Comparison of ENCODE assay signal across 8 mouse cellular contexts in genomic region chr5:37240550-37240949, GRCm38 (mm10). TPM values are rescaled to one million over a fixed set of nuclear protein-coding genes. Genes with fewer than 3 reads are reported as not detected.
DNase-seq lines count a peak whose midpoint lies in the region; ATAC-seq and TF ChIP-seq lines count a peak whose summit lies in the region.
"Had no signal": no experiment of that assay in that cellular context is flagged by ENCODE, and none has a peak within 500 bp of the region (broad histone marks: within the 10 kb centered on the region; RNA-seq: fewer than 3 reads in every experiment).

No protein-coding gene starts in this region.

- H3K9ac ChIP-seq in intestine, embryonic 14.5 days (ENCODE audit: low read length) = no peak overlapping the region
- H3K9ac ChIP-seq in intestine, embryonic 16.5 days (ENCODE audit: low read depth, low read length) = no peak overlapping the region
- no peak overlapping the region for H3K9ac ChIP-seq in ES-E14 (ENCODE audit: insufficient read depth, low read depth, low read length, poor library complexity, severe bottlenecking)
- no peak overlapping the region for H3K9ac ChIP-seq in liver, embryonic 11.5 days (ENCODE audit: low read depth, low read length)
- H3K9ac ChIP-seq: lung, embryonic 15.5 days had no signal

- DNase-seq in intestine, embryonic 14.5 days (ENCODE audit: low spot score) = peak; percentile 90
- no peak for DNase-seq in ES-E14 (ENCODE audit: low read depth, low spot score)
- peak; percentile 39 to 53 for DNase-seq in adrenal gland, postnatal 36 days
- DNase-seq in liver, embryonic 11.5 days (ENCODE audit: low spot score) = peak; percentile 50
- no peak for DNase-seq in c-Kit-positive CD71-positive TER-119-positive erythroid progenitor cells, embryonic 14.5 days (ENCODE audit: low spot score)
- no peak for DNase-seq in thymus, adult 2 months

- TF ChIP-seq CTCF in thymus, adult 2 months (IDR thresholded peaks at IDR 0.05; ENCODE audit: borderline replicate concordance, control insufficient read depth, extremely low read depth, insufficient read depth, low read length, poor library complexity) = no peak

- in situ Hi-C loops in ES-E14 (cut with MboI; ENCODE audit: low sequenced_read_pairs in 2 of 2, unreplicated experiment in 2 of 2) = loop anchor here in 1 of 2 experiments (10.0 kb wide), 1 partner anchor 584 kb away; the partner anchor contains the start of gene Msx1

- no peak overlapping the region for H3K4me3 ChIP-seq in intestine, embryonic 14.5 days (ENCODE audit: low read depth, low read length)
- no peak overlapping the region for H3K4me3 ChIP-seq in intestine, embryonic 16.5 days (ENCODE audit: low read length)
- H3K4me3 ChIP-seq in ES-E14 (ENCODE audit: insufficient read depth in 1 of 2, low read depth in 1 of 2, low read length in 2 of 2, poor library complexity in 1 of 2, severe bottlenecking in 1 of 2) = no peak overlapping the region
- no peak overlapping the region for H3K4me3 ChIP-seq in liver, embryonic 11.5 days (ENCODE audit: low read depth, low read length)
- no peak overlapping the region for H3K4me3 ChIP-seq in thymus, adult 2 months (ENCODE audit: control insufficient read depth, insufficient read depth, low read length)
- H3K4me3 ChIP-seq: lung, embryonic 15.5 days had no signal

- ATAC-seq in intestine, embryonic 14.5 days (replicated peaks; ENCODE audit: low FRiP score, low TSS enrichment, low read depth) = no peak
- no peak for ATAC-seq in intestine, embryonic 16.5 days
- ATAC-seq in liver, embryonic 11.5 days (replicated peaks; ENCODE audit: low FRiP score) = no peak

- H3K4me1 ChIP-seq in intestine, embryonic 14.5 days (replicated peaks; ENCODE audit: control insufficient read depth, insufficient read depth, low read length) = peaks cover 9% of the 10 kb centered on the region
- peaks cover 7% of the 10 kb centered on the region for H3K4me1 ChIP-seq in intestine, embryonic 16.5 days (ENCODE audit: control insufficient read depth, insufficient read depth, low read length)
- H3K4me1 ChIP-seq in ES-E14 (ENCODE audit: control insufficient read depth in 2 of 2, insufficient read depth in 2 of 2, low read length in 2 of 2, poor library complexity in 1 of 2) = peaks cover 7 to 13% of the 10 kb centered on the region in 2 experiments; a peak in 3 of 4 replicates
- peaks cover 5% of the 10 kb centered on the region; the same call in 1 of the 2 replicates for H3K4me1 ChIP-seq in liver, embryonic 11.5 days (replicated peaks; ENCODE audit: control insufficient read depth, insufficient read depth, low read length)
- H3K4me1 ChIP-seq in thymus, adult 2 months (replicated peaks; ENCODE audit: control insufficient read depth, insufficient read depth, low read length) = no peaks in the 10 kb centered on the region

- no peak overlapping the region for H3K27ac ChIP-seq in intestine, embryonic 14.5 days (ENCODE audit: low read depth)
- H3K27ac ChIP-seq in intestine, embryonic 16.5 days (ENCODE audit: low read length) = no peak overlapping the region
- no peak overlapping the region for H3K27ac ChIP-seq in ES-E14 (ENCODE audit: insufficient read depth, low read depth, low read length, poor library complexity, severe bottlenecking)
- no peak overlapping the region for H3K27ac ChIP-seq in liver, embryonic 11.5 days (ENCODE audit: low read depth, low read length)
- no peak overlapping the region for H3K27ac ChIP-seq in thymus, adult 2 months (ENCODE audit: control insufficient read depth, insufficient read depth, low read length)
- H3K27ac ChIP-seq: lung, embryonic 15.5 days had no signal

- TF ChIP-seq POLR2A in thymus, adult 2 months (IDR thresholded peaks at IDR 0.05; ENCODE audit: control insufficient read depth, extremely low read depth, insufficient read depth, low read length, poor library complexity) = no peak

- H3K36me3 ChIP-seq in intestine, embryonic 14.5 days (ENCODE audit: control insufficient read depth, insufficient read depth, low read length) = no peaks in the 10 kb centered on the region
- no peaks in the 10 kb centered on the region for H3K36me3 ChIP-seq in intestine, embryonic 16.5 days (ENCODE audit: control insufficient read depth, insufficient read depth, low read length)
- H3K36me3 ChIP-seq in ES-E14 (ENCODE audit: control insufficient read depth, insufficient read depth, low read length, poor library complexity, severe bottlenecking) = no peaks in the 10 kb centered on the region
- no peaks in the 10 kb centered on the region for H3K36me3 ChIP-seq in liver, embryonic 11.5 days (ENCODE audit: control insufficient read depth, insufficient read depth, low read length)
- no peaks in the 10 kb centered on the region for H3K36me3 ChIP-seq in thymus, adult 2 months (ENCODE audit: control insufficient read depth, insufficient read depth, low read length)
- H3K36me3 ChIP-seq: lung, embryonic 15.5 days had no signal

- peaks cover 57% of the 10 kb centered on the region for H3K27me3 ChIP-seq in intestine, embryonic 14.5 days (replicated peaks; ENCODE audit: control insufficient read depth, insufficient read depth, low read length)
- peaks cover 60% of the 10 kb centered on the region for H3K27me3 ChIP-seq in intestine, embryonic 16.5 days (replicated peaks; ENCODE audit: control insufficient read depth, insufficient read depth, low read length)
- H3K27me3 ChIP-seq in liver, embryonic 11.5 days (replicated peaks; ENCODE audit: control insufficient read depth, insufficient read depth, low read length) = peaks cover 62% of the 10 kb centered on the region
- H3K27me3 ChIP-seq in thymus, adult 2 months (ENCODE audit: control insufficient read depth, insufficient read depth, low read length) = peaks cover 6% of the 10 kb centered on the region; the same call in 1 of the 2 replicates

- WGBS in intestine, embryonic 14.5 days = 3% methylated on average over 5 of the region's 5 CpGs
- 3% methylated on average over 5 of the region's 5 CpGs for WGBS in intestine, embryonic 16.5 days
- WGBS in liver, embryonic 11.5 days = 5% methylated on average over 5 of the region's 5 CpGs
- WGBS in thymus, adult 2 months = 12% methylated on average over 5 of the region's 5 CpGs

- no peak overlapping the region for H3K4me2 ChIP-seq in intestine, embryonic 14.5 days (ENCODE audit: low read length)
- H3K4me2 ChIP-seq in intestine, embryonic 16.5 days (ENCODE audit: low read depth, low read length) = no peak overlapping the region
- no peak overlapping the region for H3K4me2 ChIP-seq in liver, embryonic 11.5 days
- H3K4me2 ChIP-seq: lung, embryonic 15.5 days had no signal

- no peaks in the 10 kb centered on the region for H3K9me3 ChIP-seq in intestine, embryonic 14.5 days (ENCODE audit: control insufficient read depth, low read length)
- no peaks in the 10 kb centered on the region for H3K9me3 ChIP-seq in intestine, embryonic 16.5 days (ENCODE audit: control insufficient read depth, low read length)
- no peaks in the 10 kb centered on the region for H3K9me3 ChIP-seq in ES-E14 (ENCODE audit: control insufficient read depth, insufficient read depth, low read depth, low read length)
- H3K9me3 ChIP-seq in liver, embryonic 11.5 days (ENCODE audit: control insufficient read depth, low read length) = no peaks in the 10 kb centered on the region
- H3K9me3 ChIP-seq: lung, embryonic 15.5 days had no signal

TF ChIP-seq in ES-E14, 5 proteins besides CTCF, POLR2A, EP300 and RAD21:
- TF ChIP-seq ZNF384 (IDR thresholded peaks at IDR 0.05; ENCODE audit: low read depth, low read length) = no peak
- 0 out of 2 replicates have a peak, but pooled peaks have one; percentile 33 for TF ChIP-seq MAFK (IDR thresholded peaks at IDR 0.05; ENCODE audit: insufficient read depth, low read depth, low read length)

RNA-seq across cellular contexts. Expression of gene Crmp1, which starts 1.2 kb away (rescaled TPM):
- 46.4 and 49.8 TPM in 2 replicates for polyA plus RNA-seq in intestine, embryonic 14.5 days (2014; fragmentation: Nextera tagmentation; extraction: Ambion mirVana)
- polyA plus RNA-seq in intestine, embryonic 16.5 days (2015; fragmentation: Nextera tagmentation; extraction: Ambion mirVana) = 25.2 and 26.0 TPM in 2 replicates
- 24.5 and 38.1 TPM in 2 replicates for total RNA-seq in ES-E14 (2012; rRNA removed)
- total RNA-seq in adrenal gland, postnatal 36 days (2021) = 1 to 10 TPM; 5.2 to 6.6 TPM
- 9.4 and 11.8 TPM in 2 replicates for polyA plus RNA-seq in liver, embryonic 11.5 days (2014; fragmentation: Nextera tagmentation; extraction: Ambion mirVana)
- 2.8 and 3.8 TPM in 2 replicates for polyA plus RNA-seq in thymus, adult 2 months (2012; rRNA removed)

Comparison
In these comparisons a context has a peak if more than half of its experiments do, and no peak if none do; other contexts are left out.
1. DNase-seq: peak in intestine, embryonic 14.5 days (single experiment), adrenal gland, postnatal 36 days (2 of 2) and liver, embryonic 11.5 days (single experiment); none in ES-E14 (single experiment), c-Kit-positive CD71-positive TER-119-positive erythroid progenitor cells, embryonic 14.5 days (single experiment) and thymus, adult 2 months (single experiment).